Mouse (Mus musculus): Measurements from ENCODE around the gene Ndufab1.

DNA sequence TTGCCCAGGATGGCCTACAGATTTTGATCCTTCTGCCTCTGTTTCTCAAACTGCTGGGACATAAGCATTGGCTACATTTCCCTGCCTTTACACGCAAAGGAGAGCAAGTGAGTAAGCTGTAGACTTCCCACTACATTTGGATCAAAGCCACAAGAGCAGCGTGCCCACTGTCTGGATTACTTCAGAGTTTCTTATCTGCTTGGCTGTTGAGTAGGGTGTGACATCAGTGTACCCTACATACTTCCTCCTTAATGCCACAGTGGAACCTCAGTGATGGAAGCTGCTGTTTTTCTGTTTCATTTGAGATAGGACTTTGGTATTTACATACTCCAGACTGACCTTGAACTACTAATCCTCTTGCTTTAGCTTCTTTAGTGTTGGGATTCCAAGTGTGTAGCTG is 54.9 kb downstream of the Ndufab1 start:
- no peak for TF ChIP-seq CTCF (IDR thresholded peaks at IDR 0.05; ENCODE audit: low read depth)
- no peak for TF ChIP-seq EP300 (optimal IDR thresholded peaks at IDR 0.05)

All from stomach, postnatal 0 days (tissue).